Mouse (Mus musculus) E14TG2a.4 (cell line): ENCODE measurements around the gene Snrk.

ENCODE experiments used
- H3K27me3 ChIP-seq: 2 replicates; pipeline ENCODE4 v1.6.1; 2014; ENCODE audit warnings: low read length, control low read depth; ENCODE audit not compliant: insufficient read depth
- H3K36me3 ChIP-seq: 2 replicates; pipeline ENCODE4 v1.6.1; 2014; ENCODE audit warnings: low read length, control low read depth; ENCODE audit not compliant: insufficient read depth
- H3K4me1 ChIP-seq: replicated peaks from 2 replicates; pipeline ENCODE4 v1.6.1; 2014; ENCODE audit warnings: low read depth, low read length, control low read depth
- H3K4me3 ChIP-seq: replicated peaks from 2 replicates; pipeline ENCODE4 v1.5.1; 2014; ENCODE audit warnings: mild to moderate bottlenecking, low read length
- H3K9me3 ChIP-seq: 2 replicates; pipeline ENCODE4 v1.6.1; 2014; ENCODE audit warnings: low read length, control low read depth
- CTCF ChIP-seq: conservative IDR thresholded peaks from 2 replicates; pipeline ENCODE4 v1.5.1; 2014; ENCODE audit warnings: low read length
- NANOG ChIP-seq: IDR thresholded peaks from 2 replicates; pipeline ENCODE4 v1.6.1; 2014; ENCODE audit warnings: borderline replicate concordance, low read length, mixed read lengths
- POU5F1 ChIP-seq: IDR thresholded peaks from 2 replicates; pipeline ENCODE4 v1.6.1; 2014; ENCODE audit warnings: low read length, borderline replicate concordance

Gene Snrk

DNA sequence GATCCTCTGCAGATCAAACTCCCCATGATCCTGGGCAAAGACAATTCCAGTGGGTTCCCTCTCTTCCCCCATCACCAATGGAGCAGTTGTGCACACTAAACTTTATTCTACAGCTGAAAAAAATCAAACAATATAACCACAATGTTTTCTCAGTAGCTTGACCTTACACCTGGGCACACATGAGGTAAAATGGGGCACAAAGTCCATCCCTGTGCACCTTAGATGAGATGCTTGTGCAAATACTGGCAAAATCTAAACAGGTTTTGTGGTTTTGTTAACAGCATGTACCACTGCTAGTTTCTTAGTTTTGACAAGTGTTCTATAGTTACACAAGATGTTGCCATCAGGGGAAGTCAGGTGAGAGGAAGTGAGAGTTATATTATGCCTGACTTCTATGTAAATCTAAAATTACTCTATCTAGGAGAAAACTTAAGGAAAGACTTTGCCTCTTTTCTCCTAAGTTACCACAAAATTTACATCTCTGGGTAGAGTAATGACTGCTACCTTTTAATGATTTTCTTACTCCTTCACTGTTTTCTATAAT is 16.4 kb upstream of the Snrk start:
- TF ChIP-seq CTCF = no peak
- no peak for TF ChIP-seq POU5F1
- TF ChIP-seq NANOG = no peak
- H3K27me3 ChIP-seq = no peaks in the 10 kb centered on the region
- no peaks in the 10 kb centered on the region for H3K9me3 ChIP-seq
- H3K4me1 ChIP-seq = no peaks in the 10 kb centered on the region
- no peak overlapping the region for H3K4me3 ChIP-seq
- H3K36me3 ChIP-seq = no peaks in the 10 kb centered on the region

DNA sequence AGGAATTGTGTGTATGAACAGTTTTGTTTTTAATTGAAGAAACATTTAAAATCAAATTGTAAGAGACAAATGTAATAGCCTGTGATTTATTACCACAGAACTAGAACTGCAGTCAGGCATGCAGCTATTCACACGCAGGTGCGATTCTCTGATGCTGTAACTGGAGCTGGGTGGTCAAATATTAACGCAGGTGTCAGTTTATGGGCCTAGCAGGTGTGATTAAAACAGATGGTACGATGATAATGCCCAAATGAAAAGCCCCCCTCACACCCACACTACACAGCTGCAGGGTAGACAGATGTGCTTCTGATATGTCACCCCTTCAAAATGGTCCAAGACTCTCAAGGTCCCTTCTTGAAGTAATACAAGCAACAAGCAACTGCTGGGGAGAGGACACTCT is 15.9 kb upstream of the Snrk start:
- Histone ChIP-seq H3K9me3 (no peaks in the 10 kb centered on the region), H3K36me3 (no peaks in the 10 kb centered on the region), H3K27me3 (no peaks in the 10 kb centered on the region), H3K4me1 (no peaks in the 10 kb centered on the region), H3K4me3 (no peak overlapping the region)
- TF ChIP-seq NANOG = no peak
- TF ChIP-seq POU5F1 = no peak
- no peak for TF ChIP-seq CTCF

DNA sequence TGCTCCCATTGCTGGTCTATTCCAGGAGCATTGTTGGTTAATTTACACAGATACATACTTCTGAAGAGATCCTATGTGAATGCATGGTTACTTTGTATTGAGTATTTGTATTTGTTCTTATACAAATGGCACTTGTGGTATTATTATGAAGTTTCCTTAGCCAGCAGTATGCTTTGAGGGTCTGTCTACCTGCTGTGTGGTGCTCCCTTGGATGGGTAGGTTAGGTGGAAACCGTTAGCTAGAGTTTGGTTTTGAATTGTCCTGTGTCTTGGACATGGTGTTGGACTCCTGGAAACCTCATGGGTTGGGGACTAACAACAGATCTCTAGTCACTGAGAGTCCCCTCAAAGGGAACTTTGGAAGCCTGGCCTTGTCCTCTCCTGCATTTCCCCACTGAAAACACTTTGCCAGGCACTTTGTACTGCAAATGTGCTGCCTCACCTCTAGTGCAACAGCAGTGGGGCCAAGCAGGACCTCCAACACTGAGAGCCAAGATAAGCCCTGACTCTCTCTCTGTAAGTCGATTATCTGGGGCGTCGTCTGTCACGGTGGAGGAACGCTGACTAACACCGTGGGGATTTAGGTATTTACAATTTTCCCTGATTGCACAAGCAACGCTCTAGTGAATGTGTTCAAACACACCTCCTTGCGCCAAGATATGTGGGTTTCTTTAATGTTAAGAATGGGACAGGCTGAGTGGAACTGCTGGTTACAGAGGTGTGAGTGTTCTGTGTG is 13.3 kb upstream of the Snrk start:
- H3K9me3 ChIP-seq = no peaks in the 10 kb centered on the region
- TF ChIP-seq NANOG = no peak
- H3K27me3 ChIP-seq = 0 out of 2 replicates have a peak, but pooled peaks cover 5% of the 10 kb centered on the region

DNA sequence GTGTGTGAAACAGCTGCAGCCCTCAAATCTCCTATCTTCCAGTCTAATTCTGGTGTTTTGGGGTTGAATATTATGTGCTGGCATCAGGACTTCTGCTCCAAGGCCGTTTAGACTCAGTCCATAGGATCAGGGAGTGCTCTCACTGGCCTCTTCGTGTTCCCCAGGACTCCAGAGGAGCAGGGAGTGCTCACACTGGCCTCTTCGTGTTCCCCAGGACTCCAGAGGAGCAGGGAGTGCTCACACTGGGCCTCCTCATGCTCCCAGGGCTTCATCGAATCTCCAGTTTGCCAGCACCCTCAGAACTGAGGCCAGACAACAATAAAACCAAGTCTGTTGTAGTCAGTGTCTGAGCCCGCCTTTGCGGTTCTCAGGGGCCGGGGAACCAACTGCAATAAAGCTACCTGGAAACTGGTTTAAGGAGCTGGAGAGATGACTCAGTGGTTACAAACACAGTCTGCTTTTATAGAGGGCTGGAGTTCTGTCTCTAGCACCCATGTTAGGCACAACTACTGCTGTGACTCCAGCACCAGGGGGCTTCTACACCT is 12.7 kb upstream of the Snrk start:
- Histone ChIP-seq H3K9me3 (no peaks in the 10 kb centered on the region), H3K27me3 (0 out of 2 replicates have a peak, but pooled peaks cover 5% of the 10 kb centered on the region), H3K4me3 (no peak overlapping the region), H3K36me3 (no peaks in the 10 kb centered on the region), H3K4me1 (no peaks in the 10 kb centered on the region)
- TF ChIP-seq POU5F1 = no peak
- TF ChIP-seq NANOG = no peak
- no peak for TF ChIP-seq CTCF

More for the DNA sequence above, 13.3 kb upstream of the Snrk start:
- Histone ChIP-seq H3K4me3 (no peak overlapping the region), H3K4me1 (no peaks in the 10 kb centered on the region), H3K36me3 (no peaks in the 10 kb centered on the region)

DNA sequence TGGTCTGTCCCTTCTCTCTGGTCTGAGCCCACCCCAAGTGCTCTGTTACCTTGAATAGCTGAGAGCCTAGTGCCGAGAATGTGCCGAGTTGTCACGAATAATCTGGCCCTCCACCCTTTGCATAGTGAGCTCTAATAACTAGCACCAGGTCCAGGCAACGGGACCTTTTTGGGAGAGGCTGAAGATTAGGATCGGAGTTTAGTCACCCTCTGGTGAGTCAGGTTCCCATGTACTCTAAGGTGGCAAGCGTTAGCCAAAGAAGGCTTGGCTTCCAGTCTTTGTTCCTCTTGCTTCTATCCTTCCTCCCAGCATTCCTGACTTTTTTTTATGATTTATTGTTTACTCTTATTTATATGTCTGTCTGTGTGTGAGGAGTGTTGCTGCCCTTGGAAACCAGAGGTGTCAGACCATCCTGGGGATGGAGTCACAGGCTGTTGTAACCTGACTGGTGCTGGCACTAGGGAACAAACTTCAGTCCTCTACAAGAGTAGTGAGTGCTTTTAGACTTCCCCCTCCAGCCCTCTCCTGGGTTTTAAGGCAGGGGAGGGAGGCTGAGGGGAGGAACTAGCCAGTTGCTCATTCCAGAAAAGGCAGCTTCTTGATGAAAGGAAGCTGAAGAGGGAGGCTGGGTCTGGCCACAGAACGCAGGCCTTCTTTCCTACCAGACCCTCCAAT is 9.2 kb upstream of the Snrk start:
- H3K4me3 ChIP-seq = no peak overlapping the region
- no peaks in the 10 kb centered on the region for H3K36me3 ChIP-seq
- H3K27me3 ChIP-seq = 0 out of 2 replicates have a peak, but pooled peaks cover 5% of the 10 kb centered on the region
- H3K9me3 ChIP-seq = no peaks in the 10 kb centered on the region
- TF ChIP-seq CTCF = no peak
- TF ChIP-seq NANOG = no peak
- TF ChIP-seq POU5F1 = no peak
- no peaks in the 10 kb centered on the region for H3K4me1 ChIP-seq

DNA sequence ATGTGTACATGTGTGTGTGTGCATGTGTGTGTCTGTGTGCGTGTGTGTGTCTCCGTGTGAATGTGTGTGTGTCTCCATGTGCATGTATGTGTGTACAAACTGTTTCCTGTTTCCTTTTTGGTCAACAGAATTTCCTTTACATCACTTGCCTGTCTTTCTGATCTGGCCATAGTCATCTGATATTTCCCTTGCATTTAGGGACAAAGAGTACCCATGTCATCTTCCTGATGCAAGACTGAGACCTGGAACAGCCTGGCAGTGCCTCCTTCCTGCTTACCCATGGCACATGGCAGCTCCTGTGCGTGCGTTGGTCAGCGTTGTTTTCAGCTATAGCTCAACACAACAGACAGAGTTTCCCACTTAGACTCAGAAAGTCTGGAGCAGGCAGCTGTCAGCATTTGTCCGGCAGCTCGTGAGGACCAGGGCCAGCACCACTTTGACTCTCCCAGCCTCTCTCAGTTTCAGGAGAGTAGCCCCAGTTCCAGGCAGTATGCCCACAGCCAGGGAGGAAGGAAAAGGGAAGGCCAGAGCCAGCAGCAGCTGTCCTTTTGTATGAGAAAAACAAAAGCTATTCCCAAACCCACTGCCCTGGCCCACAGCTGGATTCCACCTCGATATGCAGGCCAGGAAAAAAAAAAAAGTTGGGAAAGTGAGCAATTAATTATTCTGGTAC is 7.4 kb upstream of the Snrk start:
- no peaks in the 10 kb centered on the region for H3K36me3 ChIP-seq
- H3K27me3 ChIP-seq = 0 out of 2 replicates have a peak, but pooled peaks cover 5% of the 10 kb centered on the region
- no peak overlapping the region for H3K4me3 ChIP-seq
- H3K9me3 ChIP-seq = no peaks in the 10 kb centered on the region
- TF ChIP-seq POU5F1 (no peak), NANOG (no peak), CTCF (no peak)
- no peaks in the 10 kb centered on the region for H3K4me1 ChIP-seq

DNA sequence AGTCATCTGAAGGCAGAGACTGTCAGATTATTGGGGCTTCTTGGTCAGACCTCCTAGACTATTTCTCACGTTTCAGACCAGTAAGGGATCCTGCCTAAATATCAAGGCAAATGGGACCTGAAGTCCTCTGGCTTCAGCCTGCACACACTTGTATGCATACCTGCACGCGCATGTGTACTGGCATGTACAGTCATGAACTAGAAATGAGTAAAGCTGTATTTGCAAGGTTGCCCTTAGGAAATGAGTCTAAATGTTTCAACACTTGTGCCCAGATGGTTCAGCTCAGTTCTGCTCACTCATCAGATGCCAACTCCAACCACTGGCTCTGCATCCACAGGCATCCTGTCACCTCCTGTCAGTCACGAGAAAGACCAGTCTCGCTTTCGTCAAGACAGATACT is 6.6 kb upstream of the Snrk start:
- TF ChIP-seq POU5F1 (no peak), NANOG (no peak), CTCF (no peak)
- H3K36me3 ChIP-seq = no peaks in the 10 kb centered on the region
- H3K9me3 ChIP-seq = no peaks in the 10 kb centered on the region
- H3K4me3 ChIP-seq = no peak overlapping the region
- H3K27me3 ChIP-seq = 0 out of 2 replicates have a peak, but pooled peaks cover 5% of the 10 kb centered on the region
- H3K4me1 ChIP-seq = no peaks in the 10 kb centered on the region

DNA sequence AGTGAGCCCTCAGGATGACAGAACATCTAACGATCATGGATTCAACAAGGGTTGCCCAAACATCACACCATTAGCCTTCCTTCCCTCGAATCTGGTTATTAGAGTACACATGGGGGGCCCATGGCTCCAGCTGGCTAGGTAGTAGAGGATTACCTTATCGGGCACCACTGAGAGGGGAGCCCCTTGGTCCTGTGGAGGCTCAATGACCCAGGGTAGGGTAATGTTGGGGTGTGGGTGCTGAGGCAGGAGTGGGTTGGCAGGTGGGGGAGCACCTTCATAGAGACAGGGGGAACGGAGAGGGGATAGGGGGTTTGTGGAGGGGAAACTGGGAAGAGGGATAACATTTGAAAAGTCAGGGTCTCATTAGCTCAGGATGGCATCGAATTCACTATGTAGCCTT is 6.1 kb upstream of the Snrk start:
- H3K4me3 ChIP-seq = no peak overlapping the region
- no peaks in the 10 kb centered on the region for H3K36me3 ChIP-seq
- no peaks in the 10 kb centered on the region for H3K4me1 ChIP-seq

More for the DNA sequence above, 6.1 kb upstream of the Snrk start:
- Histone ChIP-seq H3K9me3 (no peaks in the 10 kb centered on the region), H3K27me3 (0 out of 2 replicates have a peak, but pooled peaks cover 5% of the 10 kb centered on the region)
- TF ChIP-seq POU5F1 (no peak), CTCF (no peak)
